Mouse (Mus musculus): Measurements from ENCODE around the gene Auts2. TPM values are rescaled to one million over a fixed set of nuclear protein-coding genes. Genes with fewer than 3 reads are reported as not detected.

Gene Auts2
- polyA plus RNA-seq, 1 experiment from 2014 or later, result 27.7 TPM

GRCm38 (mm10) chr5:132209694-132210093, 333.4 kb downstream of the Auts2 start:
- Histone ChIP-seq H3K4me2 (no peak overlapping the region), H3K36me3 (no peaks in the 10 kb centered on the region), H3K9ac (no peak overlapping the region), H3K27ac (no peak overlapping the region), H3K4me1 (no peaks in the 10 kb centered on the region), H3K27me3 (no peaks in the 10 kb centered on the region), H3K9me3 (replicated peaks) (no peaks in the 10 kb centered on the region), H3K4me3 (replicated peaks) (no peak overlapping the region)
- no peak for ATAC-seq (replicated peaks; ENCODE audit: low FRiP score)

GRCm38 (mm10) chr5:132206220-132206619, 336.9 kb downstream of the Auts2 start:
- Histone ChIP-seq H3K4me2 (no peak overlapping the region), H3K9me3 (replicated peaks) (no peaks in the 10 kb centered on the region), H3K36me3 (no peaks in the 10 kb centered on the region), H3K9ac (no peak overlapping the region), H3K4me3 (replicated peaks) (no peak overlapping the region), H3K27ac (no peak overlapping the region), H3K4me1 (peaks cover 9% of the 10 kb centered on the region), H3K27me3 (no peaks in the 10 kb centered on the region)
- 95% methylated on average over 1 of the region's 1 CpGs for WGBS
- no peak for ATAC-seq (replicated peaks; ENCODE audit: low FRiP score)

- no peak overlapping the region for H3K9ac ChIP-seq
- no peak overlapping the region for H3K4me2 ChIP-seq
- H3K9me3 ChIP-seq (replicated peaks), result no peaks in the 10 kb centered on the region
- no peaks in the 10 kb centered on the region for H3K36me3 ChIP-seq
- peaks cover 24% of the 10 kb centered on the region for H3K4me1 ChIP-seq
- no peak overlapping the region for H3K27ac ChIP-seq
- no peaks in the 10 kb centered on the region for H3K27me3 ChIP-seq
- H3K4me3 ChIP-seq (replicated peaks), result no peak overlapping the region
- ATAC-seq (replicated peaks; ENCODE audit: low FRiP score), result no peak
- WGBS, result 82% methylated on average over 11 of the region's 11 CpGs
Observed at GRCm38 (mm10) chr5:132203846-132204245, 339.3 kb downstream of the Auts2 start.

- no peak overlapping the region for H3K4me3 ChIP-seq (replicated peaks)
- no peaks in the 10 kb centered on the region for H3K27me3 ChIP-seq
- no peaks in the 10 kb centered on the region for H3K9me3 ChIP-seq (replicated peaks)
- H3K36me3 ChIP-seq, result no peaks in the 10 kb centered on the region
- 25% methylated on average over 4 of the region's 4 CpGs for WGBS
- H3K9ac ChIP-seq, result no peak overlapping the region
- H3K27ac ChIP-seq, result peak overlapping the region; percentile 58
- H3K4me2 ChIP-seq, result no peak overlapping the region
- ATAC-seq (replicated peaks; ENCODE audit: low FRiP score), result peak; percentile 43; the same call in 1 of the 2 replicates
- H3K4me1 ChIP-seq, result peaks cover 24% of the 10 kb centered on the region
Observed at GRCm38 (mm10) chr5:132201077-132201645, 342.0 kb downstream of the Auts2 start.

- Histone ChIP-seq H3K27me3 (no peaks in the 10 kb centered on the region), H3K36me3 (no peaks in the 10 kb centered on the region), H3K4me2 (no peak overlapping the region), H3K9me3 (replicated peaks) (no peaks in the 10 kb centered on the region), H3K4me1 (peaks cover 24% of the 10 kb centered on the region), H3K4me3 (replicated peaks) (no peak overlapping the region), H3K27ac (peak overlapping the region; percentile 58; the same call in 1 of the 2 replicates), H3K9ac (no peak overlapping the region)
- WGBS, result 18% methylated on average over 4 of the region's 4 CpGs
- 0 out of 2 replicates have a peak, but pooled peaks have one; percentile 46 for ATAC-seq (replicated peaks; ENCODE audit: low FRiP score)
Observed at GRCm38 (mm10) chr5:132200595-132200994, 342.5 kb downstream of the Auts2 start.

- H3K36me3 ChIP-seq, result no peaks in the 10 kb centered on the region
- peak; percentile 58; the same call in 1 of the 2 replicates for ATAC-seq (replicated peaks; ENCODE audit: low FRiP score)
- H3K9ac ChIP-seq, result no peak overlapping the region
- peak overlapping the region; percentile 38 for H3K4me2 ChIP-seq
- no peaks in the 10 kb centered on the region for H3K27me3 ChIP-seq
- H3K4me3 ChIP-seq (replicated peaks), result peak overlapping the region; percentile 2; the same call in 1 of the 2 replicates
- 11% methylated on average over 6 of the region's 6 CpGs for WGBS
- peaks cover 26% of the 10 kb centered on the region for H3K4me1 ChIP-seq
- H3K9me3 ChIP-seq (replicated peaks), result no peaks in the 10 kb centered on the region
- H3K27ac ChIP-seq, result peak overlapping the region; percentile 61
Observed at GRCm38 (mm10) chr5:132195048-132195533, 348.1 kb downstream of the Auts2 start.

- WGBS, result 66% methylated on average over 4 of the region's 4 CpGs
Observed at GRCm38 (mm10) chr5:132190190-132190589, 353.0 kb downstream of the Auts2 start.

GRCm38 (mm10) chr5:132186659-132187058, 356.5 kb downstream of the Auts2 start:
- Histone ChIP-seq H3K4me2 (peak overlapping the region; percentile 37), H3K36me3 (no peaks in the 10 kb centered on the region), H3K9ac (no peak overlapping the region), H3K27ac (peak overlapping the region; percentile 76), H3K4me3 (replicated peaks) (no peak overlapping the region), H3K9me3 (replicated peaks) (no peaks in the 10 kb centered on the region), H3K27me3 (no peaks in the 10 kb centered on the region), H3K4me1 (peaks cover 65% of the 10 kb centered on the region)
- WGBS, result 10% methylated on average over 3 of the region's 3 CpGs
- ATAC-seq (replicated peaks; ENCODE audit: low FRiP score), result no peak

More at GRCm38 (mm10) chr5:132190190-132190589, 353.0 kb downstream of the Auts2 start:
- H3K27ac ChIP-seq, result no peak overlapping the region
- ATAC-seq (replicated peaks; ENCODE audit: low FRiP score), result no peak
- peaks cover 49% of the 10 kb centered on the region for H3K4me1 ChIP-seq
- H3K9ac ChIP-seq, result no peak overlapping the region
- no peaks in the 10 kb centered on the region for H3K36me3 ChIP-seq
- no peak overlapping the region for H3K4me3 ChIP-seq (replicated peaks)
- no peak overlapping the region for H3K4me2 ChIP-seq
- H3K9me3 ChIP-seq (replicated peaks), result no peaks in the 10 kb centered on the region
- H3K27me3 ChIP-seq, result no peaks in the 10 kb centered on the region

- Histone ChIP-seq H3K4me1 (peaks cover 66% of the 10 kb centered on the region), H3K9me3 (replicated peaks) (no peaks in the 10 kb centered on the region), H3K4me3 (replicated peaks) (no peak overlapping the region), H3K27me3 (no peaks in the 10 kb centered on the region), H3K36me3 (no peaks in the 10 kb centered on the region), H3K9ac (no peak overlapping the region; the same call in 1 of the 2 replicates), H3K27ac (peak overlapping the region; percentile 76), H3K4me2 (peak overlapping the region; percentile 37)
- no peak for ATAC-seq (replicated peaks; ENCODE audit: low FRiP score)
- 8% methylated on average over 7 of the region's 7 CpGs for WGBS
Observed at GRCm38 (mm10) chr5:132186221-132186620, 356.9 kb downstream of the Auts2 start.

- peak overlapping the region; percentile 76 for H3K27ac ChIP-seq
- H3K4me1 ChIP-seq, result peaks cover 53% of the 10 kb centered on the region
- H3K9me3 ChIP-seq (replicated peaks), result no peaks in the 10 kb centered on the region
- H3K4me3 ChIP-seq (replicated peaks), result no peak overlapping the region
- H3K9ac ChIP-seq, result no peak overlapping the region
- 62% methylated on average over 4 of the region's 4 CpGs for WGBS
- no peaks in the 10 kb centered on the region for H3K36me3 ChIP-seq
- ATAC-seq (replicated peaks; ENCODE audit: low FRiP score), result peak; percentile 85
- H3K27me3 ChIP-seq, result no peaks in the 10 kb centered on the region
- peak overlapping the region; percentile 12; the same call in 1 of the 2 replicates for H3K4me2 ChIP-seq
Observed at GRCm38 (mm10) chr5:132184395-132185095, 358.6 kb downstream of the Auts2 start.

- Histone ChIP-seq H3K4me1 (peaks cover 43% of the 10 kb centered on the region), H3K36me3 (no peaks in the 10 kb centered on the region), H3K9me3 (replicated peaks) (no peaks in the 10 kb centered on the region), H3K4me3 (replicated peaks) (no peak overlapping the region), H3K9ac (no peak overlapping the region), H3K27ac (peak overlapping the region; percentile 71), H3K27me3 (no peaks in the 10 kb centered on the region), H3K4me2 (no peak overlapping the region)
- no peak for ATAC-seq (replicated peaks; ENCODE audit: low FRiP score)
- 64% methylated on average over 9 of the region's 9 CpGs for WGBS
Observed at GRCm38 (mm10) chr5:132182077-132182476, 361.1 kb downstream of the Auts2 start.

GRCm38 (mm10) chr5:132170010-132170409, 373.1 kb downstream of the Auts2 start:
- Histone ChIP-seq H3K36me3 (no peaks in the 10 kb centered on the region), H3K9me3 (replicated peaks) (no peaks in the 10 kb centered on the region), H3K27ac (no peak overlapping the region), H3K4me1 (peaks cover 6% of the 10 kb centered on the region), H3K27me3 (no peaks in the 10 kb centered on the region), H3K4me2 (no peak overlapping the region), H3K4me3 (replicated peaks) (no peak overlapping the region), H3K9ac (no peak overlapping the region)
- WGBS, result 63% methylated on average over 8 of the region's 8 CpGs
- no peak for ATAC-seq (replicated peaks; ENCODE audit: low FRiP score)
